Mouse (Mus musculus): ENCODE data around the gene Creg1. TPM values are rescaled to one million over a fixed set of nuclear protein-coding genes. Genes with fewer than 3 reads are reported as not detected.
"Not testable (repeated sequence)": the region's sequence is repeated elsewhere in the genome, so short reads cannot be mapped to it uniquely, and the experiment has no call there.

Creg1 gene
- polyA plus RNA-seq, 1 experiment from 2014 or later: 42.9 TPM

GRCm38 (mm10) chr1:165741989-165742388 lies 21.6 kb upstream of the Creg1 start:
- Histone ChIP-seq H3K4me3 (ENCODE audit: low read length) (no peak overlapping the region), H3K27me3 (replicated peaks; ENCODE audit: control insufficient read depth, insufficient read depth, low read length) (no peaks in the 10 kb centered on the region), H3K36me3 (ENCODE audit: control insufficient read depth, insufficient read depth, low read length) (no peaks in the 10 kb centered on the region), H3K4me2 (ENCODE audit: low read length) (no peak overlapping the region), H3K27ac (ENCODE audit: low read depth, low read length) (no peak overlapping the region), H3K4me1 (ENCODE audit: control insufficient read depth, insufficient read depth, low read depth, low read length) (no peaks in the 10 kb centered on the region), H3K9me3 (ENCODE audit: control insufficient read depth, low read length) (no peaks in the 10 kb centered on the region), H3K9ac (ENCODE audit: low read depth, low read length) (no peak overlapping the region)
- 90% methylated on average over 8 of the region's 8 CpGs for WGBS
- ATAC-seq: no peak

GRCm38 (mm10) chr1:165748053-165748452 lies 15.5 kb upstream of the Creg1 start:
- H3K4me2 ChIP-seq (ENCODE audit: low read length): no peak overlapping the region
- no peaks in the 10 kb centered on the region for H3K36me3 ChIP-seq (ENCODE audit: control insufficient read depth, insufficient read depth, low read length)
- no peaks in the 10 kb centered on the region; the same call in 1 of the 2 replicates for H3K27me3 ChIP-seq (replicated peaks; ENCODE audit: control insufficient read depth, insufficient read depth, low read length)
- H3K4me3 ChIP-seq (ENCODE audit: low read length): no peak overlapping the region
- 38% methylated on average over 11 of the region's 11 CpGs for WGBS
- no peaks in the 10 kb centered on the region for H3K9me3 ChIP-seq (ENCODE audit: control insufficient read depth, low read length)
- H3K4me1 ChIP-seq (ENCODE audit: control insufficient read depth, insufficient read depth, low read depth, low read length): no peaks in the 10 kb centered on the region
- no peak overlapping the region for H3K27ac ChIP-seq (ENCODE audit: low read depth, low read length)
- ATAC-seq: no peak
- H3K9ac ChIP-seq (ENCODE audit: low read depth, low read length): no peak overlapping the region

- H3K27me3 ChIP-seq (replicated peaks; ENCODE audit: control insufficient read depth, insufficient read depth, low read length): no peaks in the 10 kb centered on the region; the same call in 1 of the 2 replicates
- H3K4me2 ChIP-seq (ENCODE audit: low read length): no peak overlapping the region
- H3K9me3 ChIP-seq (ENCODE audit: control insufficient read depth, low read length): no peaks in the 10 kb centered on the region
- no peak overlapping the region for H3K27ac ChIP-seq (ENCODE audit: low read depth, low read length)
- H3K9ac ChIP-seq (ENCODE audit: low read depth, low read length): no peak overlapping the region
- H3K4me3 ChIP-seq (ENCODE audit: low read length): no peak overlapping the region
- no peaks in the 10 kb centered on the region for H3K4me1 ChIP-seq (ENCODE audit: control insufficient read depth, insufficient read depth, low read depth, low read length)
- H3K36me3 ChIP-seq (ENCODE audit: control insufficient read depth, insufficient read depth, low read length): no peaks in the 10 kb centered on the region
- no peak for ATAC-seq
These were observed 12.4 kb upstream of the Creg1 start for GRCm38 (mm10) chr1:165751142-165751541.

- no peak overlapping the region for H3K9ac ChIP-seq (ENCODE audit: low read depth, low read length)
- no peaks in the 10 kb centered on the region; the same call in 1 of the 2 replicates for H3K27me3 ChIP-seq (replicated peaks; ENCODE audit: control insufficient read depth, insufficient read depth, low read length)
- no peak overlapping the region for H3K4me3 ChIP-seq (ENCODE audit: low read length)
- H3K27ac ChIP-seq (ENCODE audit: low read depth, low read length): no peak overlapping the region
- 81% methylated on average over 5 of the region's 5 CpGs for WGBS
- no peaks in the 10 kb centered on the region for H3K4me1 ChIP-seq (ENCODE audit: control insufficient read depth, insufficient read depth, low read depth, low read length)
- no peak for ATAC-seq
- H3K36me3 ChIP-seq (ENCODE audit: control insufficient read depth, insufficient read depth, low read length): no peaks in the 10 kb centered on the region
- H3K9me3 ChIP-seq (ENCODE audit: control insufficient read depth, low read length): no peaks in the 10 kb centered on the region
- H3K4me2 ChIP-seq (ENCODE audit: low read length): no peak overlapping the region
These were observed 11.7 kb upstream of the Creg1 start for GRCm38 (mm10) chr1:165751838-165752237.

- WGBS: 81% methylated on average over 6 of the region's 6 CpGs
- no peak overlapping the region for H3K9ac ChIP-seq (ENCODE audit: low read depth, low read length)
- H3K9me3 ChIP-seq (ENCODE audit: control insufficient read depth, low read length): no peaks in the 10 kb centered on the region
- H3K4me2 ChIP-seq (ENCODE audit: low read length): no peak overlapping the region
- H3K36me3 ChIP-seq (ENCODE audit: control insufficient read depth, insufficient read depth, low read length): no peaks in the 10 kb centered on the region
- H3K27ac ChIP-seq (ENCODE audit: low read depth, low read length): no peak overlapping the region
- ATAC-seq: no peak
- no peak overlapping the region for H3K4me3 ChIP-seq (ENCODE audit: low read length)
- H3K27me3 ChIP-seq (replicated peaks; ENCODE audit: control insufficient read depth, insufficient read depth, low read length): no peaks in the 10 kb centered on the region; the same call in 1 of the 2 replicates
- H3K4me1 ChIP-seq (ENCODE audit: control insufficient read depth, insufficient read depth, low read depth, low read length): no peaks in the 10 kb centered on the region
These were observed 9.3 kb upstream of the Creg1 start for GRCm38 (mm10) chr1:165754205-165754604.

GRCm38 (mm10) chr1:165755194-165755593 lies 8.4 kb upstream of the Creg1 start:
- no peaks in the 10 kb centered on the region for H3K36me3 ChIP-seq (ENCODE audit: control insufficient read depth, insufficient read depth, low read length)
- no peak overlapping the region for H3K4me3 ChIP-seq (ENCODE audit: low read length)
- H3K9me3 ChIP-seq (ENCODE audit: control insufficient read depth, low read length): no peaks in the 10 kb centered on the region
- no peak overlapping the region for H3K9ac ChIP-seq (ENCODE audit: low read depth, low read length)
- H3K4me1 ChIP-seq (ENCODE audit: control insufficient read depth, insufficient read depth, low read depth, low read length): no peaks in the 10 kb centered on the region
- WGBS: 68% methylated on average over 4 of the region's 4 CpGs
- no peaks in the 10 kb centered on the region; the same call in 1 of the 2 replicates for H3K27me3 ChIP-seq (replicated peaks; ENCODE audit: control insufficient read depth, insufficient read depth, low read length)
- H3K27ac ChIP-seq (ENCODE audit: low read depth, low read length): no peak overlapping the region
- ATAC-seq: no peak
- no peak overlapping the region for H3K4me2 ChIP-seq (ENCODE audit: low read length)

GRCm38 (mm10) chr1:165761522-165762305 lies 1.8 kb upstream of the Creg1 start:
- WGBS: 79% methylated on average over 3 of the region's 3 CpGs
- Histone ChIP-seq H3K27ac (ENCODE audit: low read depth, low read length) (no peak overlapping the region), H3K36me3 (ENCODE audit: control insufficient read depth, insufficient read depth, low read length) (no peaks in the 10 kb centered on the region), H3K4me1 (ENCODE audit: control insufficient read depth, insufficient read depth, low read depth, low read length) (peaks cover 9% of the 10 kb centered on the region), H3K9ac (ENCODE audit: low read depth, low read length) (no peak overlapping the region), H3K9me3 (ENCODE audit: control insufficient read depth, low read length) (no peaks in the 10 kb centered on the region), H3K27me3 (replicated peaks; ENCODE audit: control insufficient read depth, insufficient read depth, low read length) (peaks cover 6% of the 10 kb centered on the region), H3K4me2 (ENCODE audit: low read length) (no peak overlapping the region), H3K4me3 (ENCODE audit: low read length) (no peak overlapping the region)
- no peak for ATAC-seq

GRCm38 (mm10) chr1:165762498-165762897 lies 1.0 kb upstream of the Creg1 start:
- H3K4me2 ChIP-seq (ENCODE audit: low read length); H3K4me1 ChIP-seq (ENCODE audit: control insufficient read depth, insufficient read depth, low read depth, low read length); H3K4me3 ChIP-seq (ENCODE audit: low read length); H3K9me3 ChIP-seq (ENCODE audit: control insufficient read depth, low read length); ATAC-seq; H3K9ac ChIP-seq (ENCODE audit: low read depth, low read length); H3K36me3 ChIP-seq (ENCODE audit: control insufficient read depth, insufficient read depth, low read length); H3K27me3 ChIP-seq (replicated peaks; ENCODE audit: control insufficient read depth, insufficient read depth, low read length); H3K27ac ChIP-seq (ENCODE audit: low read depth, low read length): not testable (repeated sequence)
- WGBS: 80% methylated on average over 2 of the region's 2 CpGs

- H3K9ac ChIP-seq (ENCODE audit: low read depth, low read length): no peak overlapping the region
- peaks cover 9% of the 10 kb centered on the region for H3K4me1 ChIP-seq (ENCODE audit: control insufficient read depth, insufficient read depth, low read depth, low read length)
- peak; percentile 51 for ATAC-seq
- H3K27me3 ChIP-seq (replicated peaks; ENCODE audit: control insufficient read depth, insufficient read depth, low read length): peaks cover 9% of the 10 kb centered on the region
- H3K9me3 ChIP-seq (ENCODE audit: control insufficient read depth, low read length): no peaks in the 10 kb centered on the region
- 28% methylated on average over 14 of the region's 14 CpGs for WGBS
- peak overlapping the region; percentile 89 for H3K4me3 ChIP-seq (ENCODE audit: low read length)
- H3K27ac ChIP-seq (ENCODE audit: low read depth, low read length): no peak overlapping the region
- no peaks in the 10 kb centered on the region for H3K36me3 ChIP-seq (ENCODE audit: control insufficient read depth, insufficient read depth, low read length)
- peak overlapping the region; percentile 97 for H3K4me2 ChIP-seq (ENCODE audit: low read length)
These were observed 472 bp upstream of the Creg1 start for GRCm38 (mm10) chr1:165762914-165763634.

All from hindbrain, embryonic 16.5 days (tissue).